Comparison of ENCODE assay signal across 8 mouse cellular contexts in the genomic region with DNA sequence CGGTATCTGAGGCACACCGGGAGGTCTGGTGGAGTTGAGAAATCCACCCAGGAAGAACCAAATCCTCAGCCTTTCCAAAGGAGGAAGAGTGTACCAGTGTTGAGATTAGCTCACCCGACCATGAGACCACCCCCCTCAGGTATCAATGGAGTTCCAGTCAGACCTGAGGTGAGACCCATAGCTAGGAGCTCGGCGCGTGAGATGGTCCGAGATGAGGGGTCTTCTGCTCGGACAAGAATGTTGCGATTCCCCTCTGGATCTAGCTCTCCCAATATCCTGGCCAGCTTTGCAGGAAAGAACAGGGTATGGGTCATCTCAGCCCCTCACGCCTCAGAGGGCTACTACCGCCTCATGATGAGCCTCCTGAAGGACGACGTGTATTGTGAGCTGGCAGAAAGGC. TPM values are rescaled to one million over a fixed set of nuclear protein-coding genes. Genes with fewer than 3 reads are reported as not detected.
DNase-seq lines count a peak whose midpoint lies in the region; ATAC-seq and TF ChIP-seq lines count a peak whose summit lies in the region.

No protein-coding gene starts in this region.

- H3K27me3 ChIP-seq in heart, adult 2 months (ENCODE audit: control insufficient read depth, insufficient read depth, low read length), result no peaks in the 10 kb centered on the region
- H3K27me3 ChIP-seq in neural tube, embryonic 11.5 days (ENCODE audit: control insufficient read depth, insufficient read depth, low read length), result no peaks in the 10 kb centered on the region
- H3K27me3 ChIP-seq in limb, embryonic 14.5 days (ENCODE audit: control insufficient read depth, insufficient read depth, low read length), result no peaks in the 10 kb centered on the region

- H3K79me2 ChIP-seq in heart, adult 2 months (replicated peaks; ENCODE audit: control insufficient read depth, insufficient read depth, low read length), result no peaks in the 10 kb centered on the region

- 0 out of 2 replicates have a peak overlapping the region, but pooled peaks have one; percentile 6 for H3K4me2 ChIP-seq in neural tube, embryonic 11.5 days (ENCODE audit: low read depth)
- peak overlapping the region; percentile 59 for H3K4me2 ChIP-seq in limb, embryonic 14.5 days (replicated peaks; ENCODE audit: low read depth, low read length, severe bottlenecking)

- intact Hi-C loops in heart, adult 2 months (cut with DNase I), result loop anchor here (5.0 to 10.0 kb wide), 3 partner anchors 62 to 370 kb away; a partner anchor contains a TSS
- intact Hi-C loops in heart, postnatal 10 days (cut with DNase I), result loop anchor here (2.0 kb wide), 1 partner anchor 26 kb away; no protein-coding TSS in a partner anchor

- peak overlapping the region; percentile 24 for H3K9ac ChIP-seq in heart, adult 2 months (ENCODE audit: low read depth, low read length)
- no peak overlapping the region for H3K9ac ChIP-seq in neural tube, embryonic 11.5 days (ENCODE audit: low read length)
- no peak overlapping the region for H3K9ac ChIP-seq in limb, embryonic 14.5 days (ENCODE audit: low read depth, low read length, severe bottlenecking)

- TF ChIP-seq POLR2A in heart, adult 2 months (IDR thresholded peaks at IDR 0.05; ENCODE audit: insufficient read depth, low read depth, low read length), result no peak
- no peak for TF ChIP-seq POLR2A in limb, embryonic 14.5 days (IDR thresholded peaks at IDR 0.05; ENCODE audit: borderline replicate concordance, extremely low read depth, insufficient read depth, insufficient read length)

- peak overlapping the region; percentile 47 for H3K4me3 ChIP-seq in heart, adult 2 months
- H3K4me3 ChIP-seq in neural tube, embryonic 11.5 days (ENCODE audit: low read depth, low read length), result no peak overlapping the region
- H3K4me3 ChIP-seq in limb, embryonic 14.5 days (replicated peaks; ENCODE audit: low read length), result peak overlapping the region; percentile 48

- ATAC-seq in neural tube, embryonic 11.5 days (ENCODE audit: insufficient read depth, low FRiP score, low TSS enrichment), result no peak
- ATAC-seq in limb, embryonic 14.5 days (ENCODE audit: low FRiP score, low read depth), result no peak

- no peaks in the 10 kb centered on the region for H3K9me3 ChIP-seq in neural tube, embryonic 11.5 days (ENCODE audit: control insufficient read depth, low read length)
- no peaks in the 10 kb centered on the region for H3K9me3 ChIP-seq in limb, embryonic 14.5 days (ENCODE audit: control insufficient read depth, low read length)

- no peak for TF ChIP-seq CTCF in heart, adult 2 months (IDR thresholded peaks at IDR 0.05)

- no peak for TF ChIP-seq EP300 in heart, adult 2 months (IDR thresholded peaks at IDR 0.05; ENCODE audit: insufficient read depth, low read depth, low read length)

- H3K27ac ChIP-seq in heart, adult 2 months, result peak overlapping the region; percentile 83
- H3K27ac ChIP-seq in neural tube, embryonic 11.5 days (ENCODE audit: low read depth, low read length), result no peak overlapping the region
- H3K27ac ChIP-seq in limb, embryonic 14.5 days (replicated peaks; ENCODE audit: low read depth, low read length), result no peak overlapping the region

- H3K36me3 ChIP-seq in heart, adult 2 months (ENCODE audit: control insufficient read depth, insufficient read depth, low read length), result peaks cover 1% of the 10 kb centered on the region; the same call in 1 of the 2 replicates
- H3K36me3 ChIP-seq in neural tube, embryonic 11.5 days (ENCODE audit: control insufficient read depth, insufficient read depth, low read length), result no peaks in the 10 kb centered on the region
- no peaks in the 10 kb centered on the region for H3K36me3 ChIP-seq in limb, embryonic 14.5 days (ENCODE audit: control insufficient read depth, insufficient read depth, low read length)

- peaks cover 9% of the 10 kb centered on the region for H3K4me1 ChIP-seq in heart, adult 2 months (ENCODE audit: control insufficient read depth, insufficient read depth, low read length)
- no peaks in the 10 kb centered on the region for H3K4me1 ChIP-seq in neural tube, embryonic 11.5 days (ENCODE audit: control insufficient read depth, insufficient read depth, low read length)
- H3K4me1 ChIP-seq in limb, embryonic 14.5 days (ENCODE audit: control insufficient read depth, insufficient read depth, low read length), result peaks cover 32% of the 10 kb centered on the region

- 60% methylated on average over 13 of the region's 13 CpGs for WGBS in heart, adult 2 months
- WGBS in neural tube, embryonic 11.5 days, result 92% methylated on average over 13 of the region's 13 CpGs
- WGBS in limb, embryonic 14.5 days, result 87% methylated on average over 13 of the region's 13 CpGs

- DNase-seq in heart, adult 2 months, result peak; percentile 8 to 27
- DNase-seq in heart, postnatal 10 days, result no peak
- no peak for DNase-seq in neural tube, embryonic 11.5 days (ENCODE audit: low spot score)
- no peak for DNase-seq in neural tube, embryonic 10.5 days (ENCODE audit: extremely low spot score, low spot score)
- DNase-seq in limb, embryonic 14.5 days (ENCODE audit: low spot score), result no peak
- DNase-seq in layer of hippocampus, adult 9-11 months, result no peak
- no peak for DNase-seq in adrenal gland, adult 8-10 months
- DNase-seq in right cerebral cortex, postnatal 25 days, result no peak

RNA-seq across cellular contexts. Expression of a gene that starts 1.8 kb away (rescaled TPM):
- 10 to 100 TPM; 64.0 to 65.3 TPM for total RNA-seq in heart, adult 2 months (2021)
- 43.4 and 59.4 TPM in 2 replicates for polyA plus RNA-seq in heart, adult 2 months (2012; rRNA removed)
- total RNA-seq in heart, postnatal 10 days (2021), result 100 to 1,000 TPM; 123 to 128 TPM
- 24.5 and 25.6 TPM in 2 replicates for polyA plus RNA-seq in neural tube, embryonic 11.5 days (2014; fragmentation: Nextera tagmentation; extraction: Ambion mirVana)
- polyA plus RNA-seq in limb, embryonic 14.5 days (2012; rRNA removed), result 44.5 and 56.9 TPM in 2 replicates
- 94.4 and 107 TPM in 2 replicates for polyA plus RNA-seq in limb, embryonic 14.5 days (2014; fragmentation: Nextera tagmentation; extraction: Ambion mirVana)
- 100 to 1,000 TPM in 1 of 4 experiments, 10 to 100 TPM in 3; 27.8 to 133 (median 47.9) TPM for total RNA-seq in adrenal gland, adult 8-10 months (2022)

Comparison
In these comparisons a context has a peak if more than half of its experiments do, and no peak if none do; other contexts are left out.
1. DNase-seq: peak in heart, adult 2 months (2 of 2); none in heart, postnatal 10 days (0 of 2), neural tube, embryonic 11.5 days (single experiment), neural tube, embryonic 10.5 days (single experiment), limb, embryonic 14.5 days (single experiment), layer of hippocampus, adult 9-11 months (single experiment), adrenal gland, adult 8-10 months (single experiment) and right cerebral cortex, postnatal 25 days (single experiment).